Mouse (Mus musculus): ENCODE measurements around the gene Gm28372.

- no peak for TF ChIP-seq CTCF (IDR thresholded peaks at IDR 0.05; ENCODE audit: insufficient read depth, low read length)
- TF ChIP-seq POLR2A (IDR thresholded peaks at IDR 0.05; ENCODE audit: borderline replicate concordance, extremely low read depth, low read depth, low read length): no peak
These were observed 34.9 kb downstream of the Gm28372 start for GRCm38 (mm10) chr2:130439840-130440480.
